Mouse (Mus musculus) spleen, postnatal 36 days (tissue): ENCODE results near the gene Mixl1.

Experiments
- DNase-seq, 2 experiments: peaks; one replicate each; pipeline ENCODE4 v3.0.0; 2022; ENCODE audit warnings: low spot score in 2 of 2, mixed read lengths in 1 of 2

Gene Mixl1

DNA sequence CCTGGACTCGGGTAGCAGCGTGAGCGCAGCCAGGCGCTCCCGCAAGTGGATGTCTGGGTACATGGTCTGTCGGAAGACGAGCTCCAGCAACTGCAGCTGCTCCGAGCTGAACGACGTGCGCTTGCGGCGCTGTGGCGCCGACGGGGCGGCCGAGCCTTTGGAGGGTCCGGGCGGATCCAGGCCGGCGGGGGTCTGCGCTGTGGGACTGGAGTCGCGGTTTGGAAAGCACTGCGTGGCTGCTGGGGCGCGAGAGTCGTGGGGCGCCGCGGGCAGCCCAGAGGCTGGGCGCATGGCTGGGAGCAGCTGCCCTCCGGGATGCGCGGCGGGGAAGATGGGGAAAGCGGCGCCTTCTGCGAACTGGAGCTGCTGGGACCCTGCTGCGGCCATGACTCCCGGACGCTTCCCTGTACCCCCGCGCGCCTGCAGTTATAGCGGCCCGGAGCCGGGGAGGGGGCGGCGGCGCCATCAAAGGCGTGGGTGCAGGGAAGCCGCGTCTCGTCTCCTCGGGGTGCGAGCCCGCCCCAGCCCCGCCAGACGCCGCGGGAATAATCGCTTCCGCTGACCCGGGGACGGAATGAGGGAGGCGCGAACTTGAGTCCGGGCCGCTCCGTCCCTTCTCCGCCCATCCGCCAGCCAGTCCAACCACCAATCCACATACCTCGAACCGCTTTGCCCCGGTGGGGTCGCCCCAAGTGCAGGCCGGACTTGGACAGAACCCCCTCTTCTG is at the start of gene Mixl1:
TSS of gene Mixl1 (minus strand) at position 409 of the 727 bp plus-strand sequence.
- no peak for DNase-seq

DNA sequence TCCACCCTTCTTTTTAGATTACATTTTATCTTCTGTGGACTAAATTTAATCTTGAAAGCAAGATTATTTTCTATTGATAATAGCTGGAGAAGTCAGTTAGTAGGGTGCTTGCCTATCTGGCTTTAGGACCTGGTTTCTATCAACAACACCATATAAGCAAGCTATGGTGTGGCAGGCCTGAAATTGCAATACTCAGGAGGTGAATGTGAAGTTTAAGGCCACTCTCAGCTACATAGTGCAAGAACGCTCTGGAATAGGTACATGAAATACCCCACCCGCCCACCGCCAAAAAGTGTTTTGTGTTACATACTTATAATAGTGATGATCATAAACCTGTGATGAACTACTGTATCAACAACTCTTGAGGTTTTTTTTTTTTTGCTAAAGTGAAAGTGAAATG is 32.4 kb upstream of the Mixl1 start:
- DNase-seq = no peak

DNA sequence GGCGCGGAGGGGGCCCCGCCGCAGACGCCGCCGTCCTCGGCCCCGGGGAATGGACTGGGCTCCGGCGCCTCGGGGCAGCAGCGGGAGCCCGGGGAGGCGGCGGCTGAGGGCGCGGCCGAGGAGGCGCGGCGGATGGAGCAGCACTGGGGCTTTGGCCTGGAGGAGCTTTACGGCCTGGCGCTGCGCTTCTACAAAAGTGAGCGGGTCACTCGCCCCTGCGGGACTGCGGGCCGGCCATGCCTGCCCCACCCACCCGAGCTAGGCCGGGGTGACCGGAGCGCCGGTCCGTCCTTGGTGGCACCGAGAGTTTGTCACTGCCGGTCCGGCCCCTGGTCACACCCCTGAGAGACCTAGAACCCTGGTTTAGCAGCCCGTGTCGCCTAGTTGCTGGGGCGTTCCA is 29.3 kb upstream of the Mixl1 start:
- no peak for DNase-seq

DNA sequence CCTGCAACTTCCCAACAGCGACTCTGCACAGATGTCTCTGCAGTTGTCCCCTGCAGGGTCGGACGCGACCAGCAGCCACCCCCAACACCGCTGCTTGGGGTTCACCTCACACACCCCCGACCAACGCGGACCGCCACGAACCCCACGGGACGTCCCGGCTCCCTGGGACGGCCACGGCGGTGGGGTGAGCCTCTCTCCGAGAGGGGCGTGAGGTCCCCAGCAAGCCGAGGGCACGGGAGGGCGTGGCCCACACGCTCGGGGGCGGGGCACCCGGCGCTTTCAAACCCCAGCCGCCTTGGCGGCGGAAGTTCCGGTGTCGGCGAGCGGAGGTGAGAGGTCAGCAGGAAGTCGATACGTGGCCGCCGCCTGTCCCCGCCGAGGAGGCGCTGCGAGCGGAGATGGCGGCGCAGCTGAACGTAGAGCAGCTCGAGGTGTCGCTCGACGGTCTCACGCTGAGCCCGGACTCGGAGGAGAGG is 28.9 kb upstream of the Mixl1 start, which contains the start of gene Acbd3:
TSS of gene Acbd3 (plus strand) at position 340 of the 476 bp plus-strand sequence.
- DNase-seq = peak; percentile 93 to 94

DNA sequence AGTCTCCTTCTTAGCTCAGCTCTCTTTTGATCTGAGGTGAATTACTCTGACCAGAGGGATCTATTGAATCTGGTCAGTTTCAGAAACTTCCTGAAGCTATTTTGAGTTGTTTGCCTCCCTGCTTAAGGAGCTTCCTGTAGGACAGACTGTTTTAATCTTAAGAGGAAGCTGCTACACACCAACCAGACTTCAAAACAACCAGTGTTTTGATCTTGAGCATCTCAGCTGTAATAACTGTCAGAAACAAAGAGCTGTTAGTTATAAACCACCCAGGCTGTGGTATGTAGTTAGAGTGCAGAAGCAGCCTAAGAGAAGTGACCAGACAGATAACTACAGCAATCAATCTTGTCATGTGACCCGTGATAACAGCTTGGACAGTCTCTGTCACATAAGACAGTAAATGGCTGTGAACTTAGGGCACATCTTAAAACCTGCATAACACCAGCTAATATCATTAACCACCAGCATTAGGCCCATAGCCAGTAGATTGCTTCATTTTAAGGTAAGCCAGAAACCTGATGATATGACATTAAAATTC is 26.9 kb upstream of the Mixl1 start:
- peak; percentile 9 to 17 for DNase-seq

DNA sequence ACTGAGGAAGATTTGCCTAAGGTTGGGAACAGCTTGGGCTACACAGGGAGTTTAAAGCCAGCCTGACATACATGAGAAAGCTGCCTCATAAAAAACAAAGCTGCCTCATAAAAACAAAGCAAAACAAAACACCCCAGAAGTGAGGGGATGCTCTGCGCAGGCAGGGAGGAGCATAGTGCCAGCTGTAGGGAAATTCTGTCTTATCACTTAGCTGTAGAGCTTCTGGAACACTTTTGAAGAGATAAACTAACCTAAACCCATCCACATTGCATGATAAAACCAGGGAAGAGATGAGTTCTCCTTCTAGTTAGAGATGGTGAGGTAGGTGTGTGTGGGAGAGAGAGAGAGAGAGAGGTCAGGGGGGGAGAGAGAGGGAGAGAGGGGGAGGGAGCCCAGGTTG is 25.8 kb upstream of the Mixl1 start:
- DNase-seq = no peak

DNA sequence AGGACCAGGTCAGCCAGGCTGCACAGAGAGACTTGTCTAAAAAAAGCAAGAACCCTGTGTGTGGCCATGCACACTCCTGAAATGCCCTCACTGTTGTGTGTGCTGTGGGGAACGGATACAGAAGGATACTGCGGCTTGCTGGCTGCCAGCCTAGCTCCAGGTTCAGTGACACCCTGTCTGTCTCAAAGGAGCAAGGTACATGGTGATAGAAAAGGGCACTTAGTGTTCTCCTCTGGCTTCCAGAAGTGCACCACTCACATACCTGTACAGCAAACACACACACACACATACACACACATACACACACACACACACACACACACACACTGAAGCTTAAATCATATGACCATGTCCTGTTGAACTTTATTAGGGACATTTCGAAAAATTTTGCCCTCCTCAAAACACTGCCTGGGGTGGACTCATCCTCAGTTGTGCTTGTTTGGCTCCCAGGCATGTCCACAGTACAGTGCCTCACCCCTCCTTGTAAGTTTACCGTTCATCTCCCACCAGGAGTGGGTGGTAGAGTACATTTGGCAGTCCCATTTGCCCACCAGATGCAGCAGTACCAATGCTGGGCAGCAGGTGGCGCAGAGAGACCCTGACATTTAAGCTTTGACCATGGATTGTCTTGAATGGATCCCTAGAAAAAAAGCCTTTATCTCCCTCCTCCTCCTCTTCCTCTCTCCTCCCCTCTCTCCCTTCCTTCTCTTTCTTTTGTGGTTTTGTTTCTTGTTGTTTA is 23.3 kb upstream of the Mixl1 start:
- DNase-seq = peak; percentile 65 to 73

DNA sequence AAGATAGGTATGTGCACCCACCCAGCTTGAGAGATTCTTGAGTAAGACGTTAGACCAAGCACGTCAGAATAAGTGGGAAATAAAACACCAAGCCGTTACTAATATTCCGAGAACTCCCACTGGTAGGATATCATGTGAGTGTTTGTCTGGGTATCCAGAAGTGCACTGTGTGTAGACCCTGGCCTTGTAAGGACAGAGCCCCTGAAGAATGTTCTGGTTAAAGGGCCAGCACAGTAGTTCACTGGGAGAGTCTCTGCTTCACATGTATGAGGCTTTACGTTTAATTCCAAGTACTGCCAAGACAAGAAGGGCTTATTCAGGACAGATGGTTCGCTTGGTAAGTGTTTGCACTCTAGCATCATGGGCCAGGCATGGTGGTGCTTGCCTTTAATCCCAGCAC is 22.6 kb upstream of the Mixl1 start:
- DNase-seq = no peak

DNA sequence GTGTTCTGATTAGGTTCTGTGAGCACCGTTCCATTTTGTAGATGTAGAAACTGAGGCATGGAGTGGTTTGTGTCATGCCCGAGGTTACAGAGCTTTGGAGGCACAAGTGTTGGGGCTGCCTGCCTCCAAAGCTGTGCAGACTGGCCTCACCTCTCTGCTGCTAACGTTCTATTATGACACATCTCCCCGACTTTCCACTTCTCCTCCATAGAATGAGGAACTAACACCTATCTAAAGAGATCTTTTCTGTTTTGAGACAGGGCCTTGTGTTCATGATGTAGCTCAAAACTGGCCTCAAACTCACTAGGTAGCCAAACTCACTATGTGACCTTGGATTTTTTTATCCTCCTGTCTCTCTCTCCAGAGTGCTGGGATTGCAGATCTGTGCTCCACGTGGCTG is 21.9 kb upstream of the Mixl1 start:
- no peak for DNase-seq

DNA sequence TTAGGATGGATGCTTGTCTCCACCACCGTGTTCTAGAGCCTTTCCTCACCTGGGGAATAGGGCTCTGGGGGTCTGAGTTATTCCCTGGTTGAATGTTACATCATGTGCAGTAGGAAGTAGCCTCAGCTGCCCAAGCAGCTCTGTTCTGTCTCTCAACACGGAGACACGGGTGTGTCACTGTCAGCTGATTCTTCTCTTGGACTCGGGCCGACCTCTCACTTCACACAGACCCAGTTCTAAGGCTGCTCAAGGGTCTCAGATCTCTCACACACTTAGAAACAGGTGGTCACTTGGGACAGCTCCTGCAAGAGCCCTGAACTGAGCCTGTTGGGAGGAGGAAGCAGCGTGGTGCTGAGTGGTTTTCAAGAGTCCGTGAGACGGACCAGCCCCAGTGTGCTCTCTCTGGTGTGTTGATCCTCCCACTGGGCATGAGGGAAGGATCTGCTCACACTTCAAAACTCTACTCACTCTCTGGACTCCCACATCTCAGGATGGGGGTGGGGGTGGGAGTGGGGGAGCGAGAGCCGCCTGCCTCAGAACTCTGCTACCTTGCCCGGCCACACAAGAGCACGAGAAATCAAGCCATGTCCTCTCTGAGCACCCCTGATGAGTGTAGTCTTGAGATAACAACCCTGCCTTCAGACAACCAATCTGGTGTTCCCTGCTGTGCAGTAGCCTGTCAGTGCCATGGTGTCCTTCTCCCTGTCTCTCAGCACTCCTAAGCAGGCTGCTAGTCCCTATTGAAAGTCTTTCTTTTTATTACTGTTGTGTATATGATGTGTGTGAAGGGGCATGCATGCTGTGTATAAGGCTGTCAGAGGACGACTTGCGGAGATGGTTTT is 12.3 kb upstream of the Mixl1 start:
- no peak for DNase-seq

DNA sequence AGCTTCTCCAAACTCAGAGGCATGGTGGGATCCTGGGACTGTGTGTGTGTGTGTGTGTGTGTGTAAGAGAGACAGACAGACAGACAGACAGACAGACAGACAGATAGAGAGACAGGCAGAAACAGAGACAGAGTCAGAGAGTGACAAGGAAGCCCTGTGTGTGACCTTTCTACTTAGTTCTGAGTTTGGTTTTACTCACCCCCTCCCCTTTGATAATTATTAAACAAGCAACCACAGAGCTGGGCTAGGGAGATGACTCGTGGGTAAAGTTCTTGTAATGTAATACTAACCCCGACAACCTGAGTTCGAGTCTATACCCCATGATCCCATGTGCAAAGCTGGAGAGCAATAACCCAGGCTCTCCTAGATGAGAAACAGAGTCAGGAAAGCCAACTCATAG is 11.0 kb upstream of the Mixl1 start:
- DNase-seq = no peak

DNA sequence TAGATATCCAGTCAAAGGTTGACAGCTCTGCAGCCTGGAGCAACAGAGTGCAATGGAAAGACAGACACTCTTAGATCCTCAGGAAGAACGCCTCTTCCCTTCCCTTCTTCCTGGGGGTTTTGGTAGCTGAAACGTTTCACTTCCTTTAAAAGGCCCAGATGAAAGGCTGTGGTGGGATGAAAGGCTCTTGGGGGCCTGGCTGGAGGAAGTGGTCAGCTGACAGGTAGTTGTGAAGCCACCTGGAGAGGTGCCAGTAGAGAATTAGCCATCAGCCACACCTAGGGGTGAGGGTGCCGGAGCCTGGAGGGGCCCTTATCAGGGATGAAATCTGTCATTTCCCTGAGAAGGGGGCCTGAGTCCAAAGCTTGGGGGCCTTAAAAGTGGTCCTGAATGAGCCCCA is 10.5 kb upstream of the Mixl1 start:
- no peak for DNase-seq

DNA sequence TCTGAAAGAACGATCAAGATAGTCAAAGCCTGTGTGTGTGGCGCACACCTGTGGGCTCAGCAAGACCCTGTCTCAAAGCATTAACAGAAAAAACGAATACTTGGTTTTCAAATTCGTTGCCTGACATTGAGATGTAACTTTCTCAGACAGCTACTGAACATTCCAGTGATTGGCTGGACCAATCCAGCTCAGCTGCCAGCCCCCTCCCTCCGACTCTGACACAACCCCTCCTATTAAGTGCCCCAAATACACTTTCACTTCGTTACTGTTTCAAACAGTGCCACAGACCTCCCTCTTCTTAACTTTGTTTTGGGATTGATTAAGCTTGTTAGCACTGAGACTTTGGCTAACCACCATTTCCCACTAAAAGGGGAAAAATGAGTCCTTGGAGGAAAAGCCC is 6.6 kb upstream of the Mixl1 start:
- no peak for DNase-seq

DNA sequence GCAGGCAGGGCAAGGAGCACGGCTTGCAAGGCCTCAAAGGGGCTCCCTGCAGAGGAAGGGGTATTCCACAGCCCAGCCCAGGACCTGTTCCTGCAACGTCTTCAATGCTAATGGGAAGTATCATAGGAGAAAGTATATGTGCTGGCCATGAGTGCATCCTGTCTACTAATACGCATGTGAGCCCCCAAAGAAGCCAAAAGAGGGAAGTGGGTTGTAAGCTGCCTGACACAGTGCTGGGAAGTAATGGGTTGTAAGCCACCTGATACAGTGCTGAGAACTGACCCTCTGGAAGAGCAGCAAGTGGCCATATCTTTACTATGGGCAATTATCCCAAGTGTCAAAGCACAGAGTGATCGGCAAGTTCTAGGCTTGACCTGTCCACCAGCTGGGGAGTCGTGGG is 1.2 kb upstream of the Mixl1 start:
- DNase-seq = no peak

DNA sequence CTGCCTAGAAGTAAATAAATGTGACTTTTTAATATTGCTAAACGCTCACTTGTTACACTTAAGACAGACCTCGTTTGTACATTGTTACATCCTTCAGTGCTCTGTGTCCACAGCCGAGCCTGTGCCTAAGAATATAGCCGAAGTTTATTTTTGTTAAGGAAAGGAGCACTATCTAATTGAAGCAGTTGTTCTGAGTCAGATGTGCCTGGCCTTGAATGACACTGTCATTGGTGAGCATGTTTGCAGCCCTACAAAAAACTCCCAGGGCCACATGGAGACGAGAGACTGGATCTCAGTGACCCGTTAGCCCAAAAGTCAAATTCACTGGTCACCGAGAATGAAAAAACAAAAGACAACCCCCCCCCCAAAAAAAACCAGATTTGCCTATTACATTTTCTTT is 5.5 kb downstream of the Mixl1 start:
- no peak for DNase-seq
